Mouse (Mus musculus) thymus, postnatal 0 days (tissue): ENCODE results near the gene Itgb5. TPM values are rescaled to one million over a fixed set of nuclear protein-coding genes. Genes with fewer than 3 reads are reported as not detected.

ENCODE experiments used
- DNase-seq: peaks from one replicate; pipeline ENCODE4 v3.0.0-alpha.2; 2015; ENCODE audit warnings: low spot score
- polyA plus RNA-seq: library from polyadenylated mRNA; unstranded; fragments of >200 nt; fragmentation: Nextera tagmentation; extraction: Ambion mirVana; gene quantifications from 2 replicates; pipeline ENCODE4 v1.2.1, GENCODE M21; 2015

Itgb5 gene
- polyA plus RNA-seq, 1 experiment from 2014 or later, result 5.1 TPM

- no peak for DNase-seq
These were observed 155.9 kb downstream of the Itgb5 start for GRCm38 (mm10) chr16:33985372-33985771.

GRCm38 (mm10) chr16:33986993-33987392 lies 157.5 kb downstream of the Itgb5 start:
- DNase-seq, result no peak

DNA sequence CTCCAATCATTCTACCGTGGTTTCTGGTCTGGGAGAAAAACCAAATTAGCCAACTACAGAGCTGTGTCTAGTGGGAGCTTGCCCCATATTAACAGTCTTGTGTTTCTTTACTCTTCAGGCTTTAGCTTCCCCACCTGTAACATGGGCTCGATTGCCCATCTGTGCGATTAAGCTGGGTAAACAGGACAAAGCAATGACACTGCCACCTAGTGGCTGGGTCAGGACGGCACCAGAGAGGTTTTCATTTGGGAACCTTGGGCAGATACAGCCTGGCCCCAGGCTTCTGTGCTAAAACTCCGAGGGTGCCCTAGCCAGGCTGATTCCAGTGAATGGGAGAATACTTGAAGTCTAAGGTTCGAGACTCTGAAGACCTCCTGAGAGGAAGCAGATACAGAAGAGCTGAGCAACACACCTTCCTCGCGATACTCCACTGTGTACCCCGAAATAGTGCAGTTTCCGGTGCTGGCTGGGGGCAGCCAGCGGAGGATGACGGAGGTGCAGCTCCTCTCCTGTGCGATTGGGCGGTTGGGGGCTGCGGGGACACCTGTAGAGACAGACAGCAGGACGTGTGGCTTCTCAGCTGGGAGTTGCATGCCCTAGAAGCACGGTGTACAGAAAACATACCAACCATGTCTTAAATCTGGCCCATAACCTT lies 159.0 kb downstream of the Itgb5 start:
- DNase-seq, result peak; percentile 74

- no peak for DNase-seq
These were observed 159.6 kb downstream of the Itgb5 start for GRCm38 (mm10) chr16:33989106-33989505.

DNA sequence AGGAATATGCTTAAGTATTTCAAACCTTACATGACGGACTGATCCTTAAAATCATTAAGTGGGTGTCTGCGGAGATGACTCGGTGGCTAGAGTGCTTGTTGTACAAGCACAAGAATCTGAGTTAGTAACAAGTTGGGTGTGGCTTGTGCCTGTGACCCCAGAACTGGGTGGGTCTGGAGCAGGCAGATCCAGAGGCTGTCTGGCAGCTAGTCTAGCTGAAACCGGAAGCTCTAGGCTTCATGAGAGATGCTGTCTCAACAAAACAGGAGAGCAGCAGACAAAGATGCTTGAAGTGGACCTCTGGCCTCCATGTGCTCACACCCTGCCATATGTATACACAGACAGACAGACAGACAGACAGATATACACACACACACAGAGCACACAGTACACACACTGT lies 161.2 kb downstream of the Itgb5 start:
- no peak for DNase-seq

- no peak for DNase-seq
These were observed 164.9 kb downstream of the Itgb5 start for GRCm38 (mm10) chr16:33994321-33994720.

DNA sequence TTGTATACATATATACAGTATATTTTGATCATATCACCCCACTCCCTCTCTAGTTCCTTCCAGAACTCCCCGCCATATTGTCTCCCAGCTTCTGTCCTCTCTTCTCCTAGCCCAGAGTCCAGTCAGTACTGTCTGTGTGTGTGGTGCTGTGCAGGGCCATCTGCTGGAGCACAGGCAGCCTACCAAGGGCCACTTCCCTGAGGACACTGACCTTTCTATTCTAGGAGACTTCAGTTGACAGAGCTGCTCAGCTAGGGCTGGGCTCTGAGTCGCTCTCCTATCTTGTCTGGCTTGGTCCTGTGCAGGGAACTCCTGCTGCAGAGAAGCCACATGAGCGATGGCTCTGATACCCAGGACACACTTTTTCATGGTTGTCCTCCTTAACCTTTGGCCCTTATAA lies 166.0 kb downstream of the Itgb5 start:
- no peak for DNase-seq

DNA sequence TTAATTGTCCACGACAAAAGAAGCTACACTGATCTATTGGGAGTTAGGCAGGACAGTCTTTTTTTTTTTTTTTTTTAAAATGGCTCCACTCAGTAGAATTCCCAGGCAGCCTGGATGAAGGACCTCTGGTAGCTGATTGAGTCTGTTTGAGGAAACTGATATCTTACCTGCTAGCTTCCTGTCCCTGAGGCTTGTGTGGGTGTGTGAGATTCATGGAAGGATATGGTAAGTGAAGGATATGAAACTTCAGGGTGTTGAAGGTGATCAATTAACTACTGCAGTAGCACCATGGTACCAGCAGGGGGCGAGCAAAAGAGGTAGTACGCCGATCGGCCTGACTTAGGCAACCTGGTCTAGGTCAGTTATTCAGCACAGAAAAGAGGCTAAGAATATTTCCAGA lies 166.6 kb downstream of the Itgb5 start:
- DNase-seq, result peak; percentile 68

- DNase-seq, result no peak
These were observed 168.5 kb downstream of the Itgb5 start for GRCm38 (mm10) chr16:33998011-33998410.

Other genes with a start within 250 kb of the Itgb5 start
- gene Heg1, start 145.3 kb upstream of the Itgb5 start, polyA plus RNA-seq, result 15.3 and 17.1 TPM in 2 replicates
- gene Muc13, start 35.6 kb upstream of the Itgb5 start, polyA plus RNA-seq, result 0.48 and 0.69 TPM in 2 replicates
- gene Umps, start 137.4 kb downstream of the Itgb5 start, polyA plus RNA-seq, result 46.2 and 53.2 TPM in 2 replicates